Mouse (Mus musculus) limb, embryonic 14.5 days (tissue): ENCODE results near the gene Cmtm4. TPM values are rescaled to one million over a fixed set of nuclear protein-coding genes. Genes with fewer than 3 reads are reported as not detected.

Experiments
- ATAC-seq: fragments of 200-750 bp; cut with Nextera tagmentation; 2 replicates; pipeline ENCODE4 v1.8.0; 2017; ENCODE audit warnings: low read depth, moderate number of reproducible peaks, moderate TSS enrichment; ENCODE audit not compliant: low FRiP score
- DNase-seq: peaks from one replicate; pipeline ENCODE4 v3.0.0-alpha.2; 2015; ENCODE audit warnings: low spot score
- H3K27ac ChIP-seq: fragments of 300-500 bp; sonication (generic); replicated peaks from 2 replicates; pipeline ENCODE4 v1.5.1; 2014; ENCODE audit warnings: low read depth, mild to moderate bottlenecking, low read length, moderate library complexity, mixed read lengths
- H3K27me3 ChIP-seq: fragments of 300-500 bp; sonication (generic); 2 replicates; pipeline ENCODE4 v1.6.1; 2014; ENCODE audit warnings: low read length, mixed read lengths; ENCODE audit not compliant: control insufficient read depth, insufficient read depth
- H3K36me3 ChIP-seq: fragments of 300-500 bp; sonication (generic); 2 replicates; pipeline ENCODE4 v1.6.1; 2014; ENCODE audit warnings: mild to moderate bottlenecking, low read length, moderate library complexity, mixed read lengths; ENCODE audit not compliant: control insufficient read depth, insufficient read depth
- H3K4me1 ChIP-seq: fragments of 300-500 bp; sonication (generic); 2 replicates; pipeline ENCODE4 v1.6.1; 2014; ENCODE audit warnings: antibody characterized with exemption, low read length, mixed read lengths; ENCODE audit not compliant: control insufficient read depth, insufficient read depth
- H3K4me2 ChIP-seq: fragments of 300-500 bp; sonication (generic); replicated peaks from 2 replicates; pipeline ENCODE4 v1.6.1; 2014; ENCODE audit warnings: low read depth, mild to moderate bottlenecking, low read length, moderate library complexity; ENCODE audit not compliant: severe bottlenecking
- H3K4me3 ChIP-seq: fragments of 300-500 bp; sonication (generic); replicated peaks from 2 replicates; pipeline ENCODE4 v1.5.1; 2014; ENCODE audit warnings: low read length
- H3K9ac ChIP-seq: fragments of 300-500 bp; sonication (generic); 2 replicates; pipeline ENCODE4 v1.6.1; 2014; ENCODE audit warnings: mild to moderate bottlenecking, low read depth, low read length, moderate library complexity; ENCODE audit not compliant: severe bottlenecking
- H3K9me3 ChIP-seq: fragments of 300-500 bp; sonication (generic); 2 replicates; pipeline ENCODE4 v1.6.1; 2016; ENCODE audit warnings: low read length; ENCODE audit not compliant: control insufficient read depth
- POLR2A ChIP-seq: fragments of 200-500 bp; IDR thresholded peaks from 2 replicates; pipeline ENCODE4 v1.8.0; 2012; ENCODE audit warnings: inconsistent platforms, mild to moderate bottlenecking, moderate library complexity, borderline replicate concordance; ENCODE audit not compliant: insufficient read depth, insufficient read length; ENCODE audit errors: extremely low read depth
- WGBS: fragments of 180-500 bp; shearing (Covaris S2); extraction: QIAGEN DNeasy Blood & Tissue Kit; methylation state at CpG from one replicate; pipeline ENCODE4 v1.1.7; 2014; 5-methylcytosine and 5-hydroxymethylcytosine counted together
- polyA plus RNA-seq, 2 experiments: library from polyadenylated mRNA; depleted of rRNA in 1 of 2; stranded (reverse) in 1 of 2; unstranded in 1 of 2; fragments of >200 nt; fragmentation: Nextera tagmentation in 1 of 2; extraction: Ambion mirVana in 1 of 2; gene quantifications; 2 replicates each; pipeline versions ENCODE4 v1.2.1 to v1.2.3; 2012 to 2014

Cmtm4 gene
- polyA plus RNA-seq, 2 experiments, result 4.1 to 18.9 TPM

DNA sequence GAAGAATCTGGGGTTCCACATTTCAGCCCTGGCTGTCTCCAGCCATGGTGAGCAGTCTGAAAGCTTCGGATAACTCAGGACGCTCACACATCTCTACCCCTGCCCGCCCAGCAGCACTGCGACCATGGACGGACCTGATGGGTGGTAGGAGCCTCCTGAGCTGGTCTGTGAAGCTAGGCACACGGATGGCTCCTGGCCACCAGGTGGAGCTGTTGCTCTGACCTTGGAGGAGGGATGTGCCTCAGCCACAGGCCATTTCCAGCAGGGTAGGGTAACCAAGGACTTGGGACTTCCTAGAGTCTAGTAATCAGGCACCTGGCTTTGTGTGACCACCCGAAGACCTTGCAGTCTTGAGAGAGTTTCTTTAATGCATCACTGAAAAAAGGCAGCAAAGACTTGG, 51.6 kb downstream of the Cmtm4 start:
- 16% methylated on average over 7 of the region's 7 CpGs for WGBS
- Histone ChIP-seq H3K27me3 (no peaks in the 10 kb centered on the region), H3K9ac (no peak overlapping the region), H3K4me1 (peaks cover 5% of the 10 kb centered on the region), H3K9me3 (no peaks in the 10 kb centered on the region), H3K27ac (no peak overlapping the region), H3K36me3 (peaks cover 38% of the 10 kb centered on the region), H3K4me3 (no peak overlapping the region), H3K4me2 (no peak overlapping the region)
- peak; percentile 81 for DNase-seq
- peak; percentile 19; the same call in 1 of the 2 replicates for ATAC-seq
- TF ChIP-seq POLR2A, result no peak

DNA sequence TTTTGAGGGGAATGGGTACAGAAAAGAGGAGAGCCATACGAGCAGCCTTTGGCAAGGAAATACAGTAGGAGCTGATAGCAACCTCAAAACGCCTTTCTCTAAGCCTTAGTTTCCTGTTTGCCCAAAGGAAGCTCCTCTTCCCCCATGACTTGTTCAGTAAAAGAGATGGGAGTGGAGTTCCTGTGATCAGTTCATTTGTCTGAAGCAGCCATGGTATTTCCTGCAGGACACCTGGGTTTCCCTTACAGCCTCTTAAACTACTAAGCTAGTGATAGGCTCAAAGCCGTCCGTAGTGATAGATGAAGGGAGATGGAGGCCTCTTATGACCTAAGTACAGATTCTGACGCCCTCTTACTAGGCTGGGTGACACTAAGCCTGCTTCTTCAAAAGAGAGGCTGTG, 53.2 kb downstream of the Cmtm4 start:
- H3K4me1 ChIP-seq, result peaks cover 5% of the 10 kb centered on the region
- H3K27ac ChIP-seq, result no peak overlapping the region
- DNase-seq (no peak), ATAC-seq (no peak)
- H3K4me3 ChIP-seq, result no peak overlapping the region
- no peaks in the 10 kb centered on the region for H3K9me3 ChIP-seq
- H3K4me2 ChIP-seq, result no peak overlapping the region
- 76% methylated on average over 5 of the region's 5 CpGs for WGBS
- H3K27me3 ChIP-seq, result no peaks in the 10 kb centered on the region
- H3K9ac ChIP-seq, result no peak overlapping the region
- H3K36me3 ChIP-seq, result peaks cover 33% of the 10 kb centered on the region
- TF ChIP-seq POLR2A, result no peak

- peaks cover 5% of the 10 kb centered on the region for H3K4me1 ChIP-seq
These were observed 53.9 kb downstream of the Cmtm4 start for GRCm38 (mm10) chr8:104341678-104342077.

GRCm38 (mm10) chr8:104341106-104341561, 54.5 kb downstream of the Cmtm4 start:
- Histone ChIP-seq H3K4me3 (peak overlapping the region; percentile 67), H3K27ac (peak overlapping the region; percentile 82), H3K27me3 (no peaks in the 10 kb centered on the region), H3K9me3 (no peaks in the 10 kb centered on the region), H3K4me1 (peaks cover 5% of the 10 kb centered on the region), H3K36me3 (peaks cover 20% of the 10 kb centered on the region), H3K9ac (peak overlapping the region; percentile 89), H3K4me2 (peak overlapping the region; percentile 85)
- WGBS, result under 1% methylated on average over 24 of the region's 24 CpGs
- DNase-seq (peak; percentile 74), ATAC-seq (peak; percentile 58)
- 0 out of 2 replicates have a peak, but pooled peaks have one; percentile 24 for TF ChIP-seq POLR2A

More at GRCm38 (mm10) chr8:104341678-104342077, 53.9 kb downstream of the Cmtm4 start:
- Histone ChIP-seq H3K36me3 (peaks cover 25% of the 10 kb centered on the region), H3K9me3 (no peaks in the 10 kb centered on the region), H3K4me2 (peak overlapping the region; percentile 85), H3K4me3 (peak overlapping the region; percentile 67), H3K27me3 (no peaks in the 10 kb centered on the region), H3K9ac (peak overlapping the region; percentile 89), H3K27ac (no peak overlapping the region)
- 43% methylated on average over 6 of the region's 6 CpGs for WGBS
- DNase-seq (no peak), ATAC-seq (no peak)
- no peak for TF ChIP-seq POLR2A

DNA sequence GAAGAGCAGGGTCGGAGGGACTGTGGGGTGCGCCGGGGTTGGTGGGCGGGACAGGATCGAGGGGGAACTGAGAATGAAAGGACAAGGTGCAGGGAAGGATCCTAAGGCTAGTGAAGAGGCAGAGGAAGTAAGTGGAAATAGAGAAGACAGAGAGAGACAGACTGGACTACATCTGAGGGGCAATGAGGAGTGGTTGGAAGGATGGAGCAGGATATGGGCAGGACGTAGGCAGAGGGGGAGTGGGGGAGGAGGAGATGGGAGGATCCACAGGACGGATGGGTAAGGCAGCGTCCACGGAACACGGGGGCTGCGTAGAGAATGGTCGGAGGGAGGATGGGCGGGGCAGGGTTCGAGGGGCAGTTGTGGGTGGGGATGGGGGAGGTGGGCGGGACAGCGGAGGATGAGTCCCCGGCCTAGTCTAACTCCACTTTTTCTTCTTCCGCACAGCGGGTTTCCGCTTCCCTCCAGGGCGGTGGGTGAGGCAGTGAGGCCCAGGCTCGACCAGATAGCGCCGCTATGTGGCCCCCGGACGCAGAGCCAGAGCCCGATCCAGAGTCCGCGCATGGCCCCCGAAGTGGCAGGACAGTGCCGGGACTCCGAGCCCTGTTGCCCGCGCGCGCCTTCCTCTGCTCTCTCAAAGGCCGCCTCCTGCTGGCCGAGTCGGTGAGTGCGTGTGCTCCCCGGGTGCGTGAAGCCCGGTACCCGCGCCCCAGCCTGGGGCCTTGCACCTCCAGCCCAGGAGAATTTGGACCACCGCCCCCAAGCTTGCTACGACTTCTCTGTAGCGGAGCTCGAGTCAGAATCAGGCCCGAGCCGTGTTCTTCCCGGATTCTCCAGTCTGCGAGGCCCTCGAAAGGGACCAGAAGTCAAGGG, 55.1 kb downstream of the Cmtm4 start:
- ATAC-seq (peak; percentile 82), DNase-seq (peak; percentile 81)
- Histone ChIP-seq H3K27me3 (no peaks in the 10 kb centered on the region), H3K4me1 (peaks cover 5% of the 10 kb centered on the region), H3K9ac (peak overlapping the region; percentile 89), H3K27ac (peak overlapping the region; percentile 82), H3K9me3 (no peaks in the 10 kb centered on the region), H3K4me3 (peak overlapping the region; percentile 67), H3K36me3 (peaks cover 13% of the 10 kb centered on the region), H3K4me2 (peak overlapping the region; percentile 85)
- WGBS, result under 1% methylated on average over 41 of the region's 54 CpGs
- peak; percentile 91; the same call in 1 of the 2 replicates for TF ChIP-seq POLR2A
